Mouse (Mus musculus) MEL (cell line): ENCODE results near the gene Cdyl. TPM values are rescaled to one million over a fixed set of nuclear protein-coding genes. Genes with fewer than 3 reads are reported as not detected.

Source experiments
- DNase-seq: peaks from one replicate; pipeline ENCODE4 v3.0.0; 2011; ENCODE audit warnings: low read depth, low spot score
- H3K27ac ChIP-seq: 2 replicates; pipeline ENCODE4 v1.5.1; 2012; ENCODE audit warnings: low read depth, mild to moderate bottlenecking, control low read depth, low read length, moderate library complexity; ENCODE audit not compliant: control insufficient read depth
- H3K27me3 ChIP-seq, 2 experiments: fragments of 150-350 bp in 1 of 2; sonication (generic) in 1 of 2; 2 replicates each; pipeline ENCODE4 v1.6.1; 2012; ENCODE audit warnings: low read length in 2 of 2, mild to moderate bottlenecking in 2 of 2, improper control_type of control experiment in 1 of 2, moderate library complexity in 1 of 2; ENCODE audit not compliant: insufficient read depth in 2 of 2, control insufficient read depth in 1 of 2
- H3K36me3 ChIP-seq, 2 experiments: 2 replicates each; pipeline ENCODE4 v1.6.1; 2012 to 2014; ENCODE audit warnings: low read length in 2 of 2, improper control_type of control experiment in 1 of 2, inconsistent platforms in 1 of 2, mild to moderate bottlenecking in 1 of 2; ENCODE audit not compliant: insufficient read depth in 2 of 2, control insufficient read depth in 1 of 2
- H3K4me1 ChIP-seq, 2 experiments: fragments of 150-350 bp in 1 of 2; sonication (generic) in 1 of 2; 2 replicates each; pipeline ENCODE4 v1.6.1; 2012; ENCODE audit warnings: low read length in 2 of 2, improper control_type of control experiment in 1 of 2, mild to moderate bottlenecking in 1 of 2; ENCODE audit not compliant: insufficient read depth in 2 of 2, control insufficient read depth in 1 of 2
- H3K4me3 ChIP-seq, 2 experiments: fragments of 150-350 bp in 1 of 2; sonication (generic) in 1 of 2; 2 replicates each; pipeline ENCODE4 v1.5.1; 2012; ENCODE audit warnings: low read depth in 2 of 2, low read length in 2 of 2, mild to moderate bottlenecking in 2 of 2, moderate library complexity in 2 of 2, control low read depth in 1 of 2, improper control_type of control experiment in 1 of 2; ENCODE audit not compliant: control insufficient read depth in 1 of 2, insufficient read depth in 1 of 2
- H3K79me2 ChIP-seq: 2 replicates; pipeline ENCODE4 v1.6.1; 2012; ENCODE audit warnings: mild to moderate bottlenecking, low read length, moderate library complexity; ENCODE audit not compliant: control insufficient read depth, poor library complexity, insufficient read depth
- H3K9ac ChIP-seq: 2 replicates; pipeline ENCODE4 v1.6.1; 2012; ENCODE audit warnings: low read depth, mild to moderate bottlenecking, control low read depth, low read length, moderate library complexity; ENCODE audit not compliant: control insufficient read depth, poor library complexity, severe bottlenecking
- H3K9me3 ChIP-seq: fragments of 150-350 bp; sonication (generic); replicated peaks from 2 replicates; pipeline ENCODE4 v1.6.1; 2012; ENCODE audit warnings: mild to moderate bottlenecking, low read length, improper control_type of control experiment, moderate library complexity; ENCODE audit not compliant: insufficient read depth
- CTCF ChIP-seq, 3 experiments: IDR thresholded peaks in 2 of 3; conservative IDR thresholded peaks in 1 of 3; 2 replicates each; pipeline ENCODE4 v1.5.1; 2011 to 2012; ENCODE audit warnings: low read length in 3 of 3, low read depth in 2 of 3, mild to moderate bottlenecking in 2 of 3, improper control_type of control experiment in 1 of 3, inconsistent platforms in 1 of 3, mixed read lengths in 1 of 3, moderate library complexity in 1 of 3; ENCODE audit not compliant: control insufficient read depth in 1 of 3, insufficient read depth in 1 of 3, poor library complexity in 1 of 3, severe bottlenecking in 1 of 3
- GABPA ChIP-seq: IDR thresholded peaks from 2 replicates; pipeline ENCODE4 v1.6.1; 2012; ENCODE audit warnings: low read depth, mild to moderate bottlenecking, inconsistent platforms, low read length, improper control_type of control experiment, moderate library complexity
- JUND ChIP-seq: IDR thresholded peaks from 2 replicates; pipeline ENCODE4 v1.6.1; 2011; ENCODE audit warnings: low read depth, mild to moderate bottlenecking, improper control_type of control experiment, low read length
- MAFK ChIP-seq: IDR thresholded peaks from 2 replicates; pipeline ENCODE4 v1.6.1; 2011; ENCODE audit warnings: low read depth, mild to moderate bottlenecking, low read length, improper control_type of control experiment, borderline replicate concordance
- MEF2A ChIP-seq: IDR thresholded peaks from 2 replicates; pipeline ENCODE4 v1.6.1; 2014; ENCODE audit warnings: low read depth, mild to moderate bottlenecking, inconsistent platforms, low read length, improper control_type of control experiment; ENCODE audit not compliant: poor library complexity, insufficient replicate concordance, severe bottlenecking; ENCODE audit errors: extremely low read depth
- MXI1 ChIP-seq: IDR thresholded peaks from 2 replicates; pipeline ENCODE4 v1.6.1; 2011; ENCODE audit warnings: mild to moderate bottlenecking, low read depth, low read length, improper control_type of control experiment
- MYC ChIP-seq: IDR thresholded peaks from 2 replicates; pipeline ENCODE4 v1.6.1; 2011; ENCODE audit warnings: low read depth, mild to moderate bottlenecking, low read length, improper control_type of control experiment, moderate library complexity
- RAD21 ChIP-seq: IDR thresholded peaks from 2 replicates; pipeline ENCODE4 v1.6.1; 2011; ENCODE audit warnings: mild to moderate bottlenecking, low read depth, low read length, improper control_type of control experiment
- SIN3A ChIP-seq: IDR thresholded peaks from 2 replicates; pipeline ENCODE4 v1.6.1; 2012; ENCODE audit warnings: low read length, improper control_type of control experiment, inconsistent platforms
- SMC3 ChIP-seq: IDR thresholded peaks from 2 replicates; pipeline ENCODE4 v1.6.1; 2011; ENCODE audit warnings: low read depth, low read length, improper control_type of control experiment
- ZC3H11A ChIP-seq: IDR thresholded peaks from 2 replicates; pipeline ENCODE4 v1.6.1; 2012; ENCODE audit warnings: low read depth, mild to moderate bottlenecking, inconsistent platforms, low read length, improper control_type of control experiment
- ZKSCAN1 ChIP-seq: IDR thresholded peaks from 2 replicates; pipeline ENCODE4 v1.6.1; 2012; ENCODE audit warnings: low read depth, mild to moderate bottlenecking, inconsistent platforms, low read length, improper control_type of control experiment, moderate library complexity
- polyA plus RNA-seq, 2 experiments: library from polyadenylated mRNA; stranded (reverse) in 1 of 2; unstranded in 1 of 2; fragments of >175 nt in 1 of 2; fragments of >200 nt in 1 of 2; gene quantifications; 2 replicates each; pipeline versions ENCODE4 v1.2.1 to v1.2.4; 2012; ENCODE audit warnings: low replicate concordance in 2 of 2, low read depth in 1 of 2; ENCODE audit not compliant: insufficient read length in 2 of 2, insufficient read depth in 1 of 2, missing spikeins in 1 of 2
- total RNA-seq: library from RNA; depleted of rRNA; stranded (reverse); fragments of 300-350 nt; gene quantifications from 2 replicates; pipeline ENCODE4 v1.2.3, GENCODE M21; 2012

Gene Cdyl
- total and polyA plus RNA-seq, 3 experiments: 8.9 to 32.2 TPM; not detected in 1

DNA sequence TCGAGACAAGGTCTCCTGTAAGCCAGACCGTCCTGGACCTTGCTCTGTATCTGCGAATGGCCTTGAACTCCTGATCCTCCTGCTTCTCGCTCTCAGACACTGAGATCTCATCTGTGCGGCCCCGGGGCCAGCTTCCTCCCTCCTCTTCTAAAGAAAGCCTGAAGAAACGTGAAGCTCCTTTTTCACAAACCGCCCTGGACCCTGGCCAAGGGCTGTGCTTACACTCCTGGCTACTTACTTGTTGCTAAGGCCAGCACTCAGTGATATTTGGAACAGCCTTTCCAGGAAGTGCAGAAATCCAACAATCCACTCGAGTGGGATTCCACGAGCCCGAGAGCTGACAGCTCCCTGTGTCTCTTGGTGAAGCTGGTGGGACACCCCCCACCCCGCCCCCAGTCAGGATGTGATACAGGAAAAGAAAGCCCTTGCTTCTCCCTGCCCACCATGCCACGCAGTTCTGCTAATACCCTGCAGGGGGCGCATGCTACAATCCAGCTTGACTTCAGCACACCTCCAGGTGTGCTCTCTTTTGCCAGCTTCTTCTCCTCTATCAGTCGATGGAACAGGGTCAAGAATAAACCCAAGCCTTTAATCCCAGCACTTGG, 226.6 kb downstream of the Cdyl start:
- Histone ChIP-seq H3K9me3 (no peaks in the 10 kb centered on the region), H3K36me3 (peaks cover 0 to 3% of the 10 kb centered on the region in 2 experiments; a peak in 2 of 4 replicates), H3K9ac (peak overlapping the region; percentile 44), H3K79me2 (no peaks in the 10 kb centered on the region), H3K27me3 (no peaks in the 10 kb centered on the region), H3K27ac (no peak overlapping the region), H3K4me1 (peaks cover 5% of the 10 kb centered on the region in 2 experiments; a peak in 1 of 4 replicates), H3K4me3 (peak overlapping the region; percentile 26 to 64)
- peak; percentile 79 for DNase-seq
- TF ChIP-seq SIN3A (no peak), ZC3H11A (peak; percentile 30), MXI1 (0 out of 2 replicates have a peak, but pooled peaks have one; percentile 19), MYC (0 out of 2 replicates have a peak, but pooled peaks have one; percentile 37), RAD21 (peak; percentile 41), MAFK (no peak), SMC3 (peak; percentile 61), GABPA (no peak), CTCF (IDR thresholded peaks at IDR 0.05 in 2 of 3, conservative IDR thresholded peaks at IDR 0.05 in 1 of 3; ENCODE audit: control insufficient read depth in 1 of 3, insufficient read depth in 1 of 3, low read depth in 2 of 3, low read length in 3 of 3, poor library complexity in 1 of 3, severe bottlenecking in 1 of 3) (peak; percentile 79 to 90 (median 84)), ZKSCAN1 (no peak)

DNA sequence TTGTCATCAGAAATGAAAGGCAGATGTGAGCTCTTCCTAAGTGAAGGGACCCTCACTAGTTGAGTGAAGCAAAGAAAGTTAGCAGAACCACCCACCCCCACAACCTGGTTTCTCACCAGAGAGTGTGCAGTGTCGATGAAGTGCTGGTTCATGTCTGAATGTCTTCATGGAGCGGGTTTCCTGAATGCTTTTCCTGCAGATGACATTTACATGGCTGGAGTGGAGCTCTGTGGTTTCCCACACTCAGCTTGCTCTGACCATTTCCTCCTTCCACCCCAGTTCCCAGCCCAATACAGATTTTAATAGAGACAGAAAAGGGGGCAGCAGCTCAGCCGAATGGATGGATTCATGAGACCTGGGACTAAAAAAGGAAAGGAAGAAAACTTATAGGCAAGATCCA, 233.2 kb downstream of the Cdyl start:
- H3K79me2 ChIP-seq: no peaks in the 10 kb centered on the region
- no peak overlapping the region for H3K9ac ChIP-seq
- DNase-seq: no peak
- H3K9me3 ChIP-seq: no peaks in the 10 kb centered on the region
- H3K27me3 ChIP-seq: no peaks in the 10 kb centered on the region
- no peak overlapping the region for H3K4me3 ChIP-seq
- TF ChIP-seq ZC3H11A: no peak
- H3K36me3 ChIP-seq: peaks cover 0 to 2% of the 10 kb centered on the region in 2 experiments; a peak in 1 of 4 replicates
- no peaks in the 10 kb centered on the region for H3K4me1 ChIP-seq
- H3K27ac ChIP-seq: no peak overlapping the region

DNA sequence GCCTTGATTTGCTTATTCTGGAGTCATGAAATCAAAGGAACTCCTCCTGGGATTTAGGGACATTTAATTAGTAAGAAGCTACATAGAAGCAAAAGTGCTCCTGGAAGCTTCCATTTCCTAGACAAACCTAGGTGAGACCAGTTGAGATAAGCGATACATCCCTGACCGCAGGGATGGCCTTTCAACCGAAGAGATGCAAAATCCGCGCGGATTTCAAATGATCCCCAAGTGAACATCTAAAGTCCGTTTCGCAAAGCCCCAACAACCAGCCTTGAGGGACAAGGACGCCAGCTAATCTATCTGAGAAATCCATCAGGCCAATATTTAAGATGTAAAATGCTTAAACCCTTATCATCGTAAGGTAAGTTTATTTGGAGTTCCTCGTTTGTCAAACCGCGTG, 245.7 kb downstream of the Cdyl start:
- peak overlapping the region; percentile 69 to 91 for H3K4me3 ChIP-seq
- no peaks in the 10 kb centered on the region for H3K9me3 ChIP-seq
- peak overlapping the region; percentile 56 for H3K27ac ChIP-seq
- H3K36me3 ChIP-seq: peaks cover 0 to 3% of the 10 kb centered on the region in 2 experiments; a peak in 1 of 4 replicates
- no peak for TF ChIP-seq MEF2A
- no peak for TF ChIP-seq MAFK
- no peak for TF ChIP-seq MYC
- no peak for TF ChIP-seq SIN3A
- TF ChIP-seq JUND: no peak
- TF ChIP-seq, all 39 proteins: peak for 0
- no peak for DNase-seq
- Histone ChIP-seq H3K27me3 (no peaks in the 10 kb centered on the region), H3K9ac (peak overlapping the region; percentile 69), H3K79me2 (no peaks in the 10 kb centered on the region; the same call in 1 of the 2 replicates), H3K4me1 (peaks cover 2 to 8% of the 10 kb centered on the region in 2 experiments)
